Mouse (Mus musculus) limb, embryonic 11.5 days (tissue): ENCODE results near the gene Trim50. TPM values are rescaled to one million over a fixed set of nuclear protein-coding genes. Genes with fewer than 3 reads are reported as not detected.

Source experiments
- ATAC-seq: fragments of 200-750 bp; cut with Nextera tagmentation; 2 replicates; pipeline ENCODE4 v1.8.0; 2017; ENCODE audit warnings: low read depth; ENCODE audit not compliant: insufficient number of reproducible peaks, low FRiP score, low TSS enrichment
- DNase-seq: peaks from one replicate; pipeline ENCODE4 v3.0.0-alpha.2; 2015; ENCODE audit warnings: low spot score
- H3K27ac ChIP-seq: fragments of 300-500 bp; sonication (generic); replicated peaks from 2 replicates; pipeline ENCODE4 v1.5.1; 2014; ENCODE audit warnings: low read depth, mild to moderate bottlenecking, low read length
- H3K27me3 ChIP-seq: fragments of 300-500 bp; sonication (generic); 2 replicates; pipeline ENCODE4 v1.6.1; 2014; ENCODE audit warnings: mild to moderate bottlenecking, low read length, mixed read lengths; ENCODE audit not compliant: control insufficient read depth, insufficient read depth
- H3K36me3 ChIP-seq: fragments of 300-500 bp; sonication (generic); 2 replicates; pipeline ENCODE4 v1.6.1; 2014; ENCODE audit warnings: mild to moderate bottlenecking, low read length, moderate library complexity, mixed read lengths; ENCODE audit not compliant: control insufficient read depth, insufficient read depth
- H3K4me1 ChIP-seq: fragments of 300-500 bp; sonication (generic); 2 replicates; pipeline ENCODE4 v1.6.1; 2014; ENCODE audit warnings: low read length, mixed read lengths; ENCODE audit not compliant: control insufficient read depth, insufficient read depth
- H3K4me2 ChIP-seq: fragments of 300-500 bp; sonication (generic); 2 replicates; pipeline ENCODE4 v1.6.1; 2014; ENCODE audit warnings: low read depth, mild to moderate bottlenecking, moderate library complexity; ENCODE audit not compliant: severe bottlenecking
- H3K4me3 ChIP-seq: fragments of 300-500 bp; sonication (generic); 2 replicates; pipeline ENCODE4 v1.5.1; 2014; ENCODE audit warnings: low read depth, low read length
- H3K9ac ChIP-seq: fragments of 300-500 bp; sonication (generic); 2 replicates; pipeline ENCODE4 v1.6.1; 2014; ENCODE audit warnings: mild to moderate bottlenecking, low read length
- H3K9me3 ChIP-seq: fragments of 300-500 bp; sonication (generic); 2 replicates; pipeline ENCODE4 v1.6.1; 2016; ENCODE audit warnings: low read length; ENCODE audit not compliant: control insufficient read depth
- WGBS: fragments of 180-500 bp; shearing (Covaris S2); extraction: QIAGEN DNeasy Blood & Tissue Kit; methylation state at CpG from one replicate; pipeline ENCODE4 v1.1.7; 2014; 5-methylcytosine and 5-hydroxymethylcytosine counted together
- polyA plus RNA-seq: library from polyadenylated mRNA; unstranded; fragments of >200 nt; fragmentation: Nextera tagmentation; extraction: Ambion mirVana; gene quantifications from 2 replicates; pipeline ENCODE4 v1.2.1, GENCODE M21; 2014

Trim50 gene
- polyA plus RNA-seq, 1 experiment from 2014 or later, result not detected

DNA sequence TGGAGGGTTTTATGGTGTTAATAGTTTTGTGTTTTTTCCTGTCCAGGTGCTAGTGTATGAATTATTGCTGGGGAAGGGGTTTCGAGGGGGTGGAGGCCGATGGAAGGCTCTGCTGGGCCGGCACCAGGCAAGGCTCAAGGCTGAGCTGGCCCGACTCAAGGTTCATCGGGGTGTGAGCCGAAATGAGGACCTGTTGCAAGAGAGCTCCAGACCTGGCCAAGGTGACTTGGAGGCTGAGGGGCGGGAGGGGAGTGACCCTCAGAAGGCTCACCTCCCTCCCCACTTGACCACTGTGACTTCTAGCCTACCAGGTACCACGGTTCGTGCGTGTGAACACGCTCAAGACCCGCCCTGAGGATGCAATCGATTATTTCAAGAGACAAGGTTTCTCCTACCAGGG, 18.1 kb downstream of the Trim50 start:
- Histone ChIP-seq H3K4me1 (peaks cover 5% of the 10 kb centered on the region; the same call in 1 of the 2 replicates), H3K27me3 (no peaks in the 10 kb centered on the region), H3K4me2 (peak overlapping the region; percentile 23; the same call in 1 of the 2 replicates), H3K9ac (no peak overlapping the region), H3K27ac (no peak overlapping the region), H3K9me3 (no peaks in the 10 kb centered on the region), H3K4me3 (no peak overlapping the region), H3K36me3 (peaks cover 24% of the 10 kb centered on the region)
- WGBS, result 96% methylated on average over 13 of the region's 13 CpGs
- ATAC-seq, result no peak
- DNase-seq, result no peak

GRCm38 (mm10) chr5:135373601-135374000, 20.5 kb downstream of the Trim50 start:
- no peak overlapping the region for H3K9ac ChIP-seq
- H3K4me1 ChIP-seq, result peaks cover 5% of the 10 kb centered on the region; the same call in 1 of the 2 replicates
- ATAC-seq (no peak), DNase-seq (no peak)
- 94% methylated on average over 5 of the region's 5 CpGs for whole genome bisulfite sequencing
- no peaks in the 10 kb centered on the region for H3K9me3 ChIP-seq
- H3K27me3 ChIP-seq, result no peaks in the 10 kb centered on the region
- no peak overlapping the region for H3K4me2 ChIP-seq
- H3K36me3 ChIP-seq, result peaks cover 33% of the 10 kb centered on the region
- H3K4me3 ChIP-seq, result no peak overlapping the region
- no peak overlapping the region for H3K27ac ChIP-seq

- no peak for ATAC-seq
- 95% methylated on average over 8 of the region's 8 CpGs for WGBS
- DNase-seq, result no peak
- H3K27ac ChIP-seq, result no peak overlapping the region
- H3K27me3 ChIP-seq, result no peaks in the 10 kb centered on the region
- H3K9me3 ChIP-seq, result no peaks in the 10 kb centered on the region
- H3K4me2 ChIP-seq, result no peak overlapping the region
- peaks cover 5% of the 10 kb centered on the region; the same call in 1 of the 2 replicates for H3K4me1 ChIP-seq
- no peak overlapping the region for H3K9ac ChIP-seq
- peaks cover 40% of the 10 kb centered on the region for H3K36me3 ChIP-seq
- no peak overlapping the region for H3K4me3 ChIP-seq
These were observed 22.1 kb downstream of the Trim50 start for GRCm38 (mm10) chr5:135375167-135375566.

DNA sequence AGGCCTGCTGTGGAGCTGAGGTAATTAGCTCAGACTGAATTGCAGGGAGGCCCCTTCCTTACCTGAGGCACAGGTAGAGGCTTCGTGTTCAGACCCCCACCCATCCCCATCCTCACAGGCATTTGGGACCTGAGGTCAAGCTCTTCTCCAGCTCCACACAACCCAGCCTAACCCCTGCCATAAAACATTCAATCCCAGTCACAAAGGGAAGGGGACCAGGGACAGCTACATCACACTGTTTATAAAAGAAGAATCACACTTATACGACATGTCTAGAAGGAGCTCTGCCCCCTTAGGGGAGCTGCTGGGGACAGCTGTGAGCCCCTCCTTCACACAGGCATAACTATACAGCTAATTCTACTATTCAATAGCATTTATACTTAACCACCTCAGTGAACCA, 23.2 kb downstream of the Trim50 start:
- 70% methylated on average over 2 of the region's 2 CpGs for WGBS
- no peak for ATAC-seq

GRCm38 (mm10) chr5:135380681-135381080, 27.6 kb downstream of the Trim50 start:
- Histone ChIP-seq H3K27ac (no peak overlapping the region), H3K27me3 (no peaks in the 10 kb centered on the region), H3K9me3 (no peaks in the 10 kb centered on the region), H3K4me1 (no peaks in the 10 kb centered on the region), H3K4me3 (no peak overlapping the region), H3K9ac (no peak overlapping the region), H3K4me2 (no peak overlapping the region), H3K36me3 (peaks cover 63% of the 10 kb centered on the region)
- ATAC-seq (no peak), DNase-seq (no peak)
- WGBS, result 97% methylated on average over 4 of the region's 4 CpGs

More for the DNA sequence above, 23.2 kb downstream of the Trim50 start:
- H3K36me3 ChIP-seq, result peaks cover 49% of the 10 kb centered on the region
- H3K9me3 ChIP-seq, result no peaks in the 10 kb centered on the region
- H3K9ac ChIP-seq, result no peak overlapping the region
- no peak overlapping the region for H3K4me3 ChIP-seq
- H3K27ac ChIP-seq, result no peak overlapping the region
- no peaks in the 10 kb centered on the region for H3K27me3 ChIP-seq
- no peak for DNase-seq
- H3K4me1 ChIP-seq, result no peaks in the 10 kb centered on the region
- H3K4me2 ChIP-seq, result no peak overlapping the region

DNA sequence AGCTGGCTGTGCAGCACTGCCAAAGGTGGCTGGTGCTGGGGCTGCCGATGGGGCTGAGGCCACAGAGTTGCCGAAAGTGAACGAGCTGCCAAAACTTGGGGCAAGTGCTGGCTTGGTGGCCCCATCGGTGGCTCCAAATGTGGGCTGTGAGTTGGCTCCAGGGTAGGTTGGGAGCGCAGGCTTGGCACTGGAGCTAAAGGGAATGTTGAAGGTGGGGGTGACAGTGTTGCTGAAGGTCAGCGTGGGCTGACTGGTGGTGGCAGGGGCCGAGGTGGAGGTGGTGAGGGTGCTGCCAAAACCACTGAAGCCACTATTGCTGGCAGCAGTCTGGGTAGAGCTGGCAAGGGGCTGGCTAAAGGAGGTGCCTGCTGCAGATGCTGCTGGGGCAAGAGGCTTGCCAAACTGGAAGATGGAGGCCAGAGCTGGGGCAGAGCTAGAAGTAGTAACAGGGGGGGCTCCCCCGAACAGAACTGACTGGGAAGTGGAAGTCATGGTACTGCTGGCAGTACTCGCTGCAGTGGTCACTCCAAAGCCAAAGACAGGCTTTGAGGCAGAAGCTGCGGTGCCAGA, 28.3 kb downstream of the Trim50 start:
- 93% methylated on average over 10 of the region's 10 CpGs for WGBS

GRCm38 (mm10) chr5:135382746-135383145, 29.7 kb downstream of the Trim50 start:
- ATAC-seq (no peak), DNase-seq (no peak)
- Histone ChIP-seq H3K9ac (no peak overlapping the region), H3K9me3 (no peaks in the 10 kb centered on the region), H3K4me1 (no peaks in the 10 kb centered on the region), H3K4me2 (no peak overlapping the region), H3K4me3 (no peak overlapping the region), H3K27ac (no peak overlapping the region), H3K36me3 (peaks cover 63% of the 10 kb centered on the region), H3K27me3 (no peaks in the 10 kb centered on the region)
- WGBS, result 91% methylated on average over 7 of the region's 7 CpGs

More for the DNA sequence above, 28.3 kb downstream of the Trim50 start:
- Histone ChIP-seq H3K4me3 (no peak overlapping the region), H3K9ac (no peak overlapping the region), H3K27ac (no peak overlapping the region), H3K27me3 (no peaks in the 10 kb centered on the region), H3K36me3 (peaks cover 58% of the 10 kb centered on the region), H3K9me3 (no peaks in the 10 kb centered on the region), H3K4me2 (no peak overlapping the region), H3K4me1 (no peaks in the 10 kb centered on the region)
- ATAC-seq (no peak), DNase-seq (no peak)

GRCm38 (mm10) chr5:135383771-135384170, 30.7 kb downstream of the Trim50 start:
- Histone ChIP-seq H3K9me3 (no peaks in the 10 kb centered on the region), H3K27ac (no peak overlapping the region), H3K4me2 (no peak overlapping the region), H3K27me3 (no peaks in the 10 kb centered on the region), H3K9ac (no peak overlapping the region), H3K4me3 (no peak overlapping the region), H3K36me3 (peaks cover 66% of the 10 kb centered on the region), H3K4me1 (no peaks in the 10 kb centered on the region)
- DNase-seq, result no peak
- ATAC-seq, result no peak
- WGBS, result 85% methylated on average over 10 of the region's 10 CpGs
